Mouse (Mus musculus): Measurements from ENCODE around the gene Dixdc1.

DNA sequence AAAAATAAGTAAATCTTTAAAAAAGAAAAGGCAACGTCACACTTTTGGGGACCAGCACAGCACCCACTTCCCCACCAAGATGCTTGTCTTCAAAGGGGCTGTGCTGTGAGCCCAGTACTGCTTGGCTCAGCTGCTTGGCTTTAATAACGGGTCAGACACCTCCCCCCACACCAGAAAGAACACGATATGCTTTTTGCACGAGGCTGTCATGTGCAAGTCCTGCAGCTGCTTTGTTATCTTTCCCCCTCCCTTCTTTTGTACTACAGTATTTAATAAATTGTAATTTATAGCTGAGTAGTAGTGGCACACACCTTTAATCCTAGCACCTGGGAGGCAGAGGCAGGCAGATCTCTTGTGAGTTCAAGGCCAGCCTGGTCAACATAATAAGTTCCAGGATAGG is 20.4 kb downstream of the Dixdc1 start:
- TF ChIP-seq POLR2A (IDR thresholded peaks at IDR 0.05; ENCODE audit: low read depth, low read length) (no peak), CTCF (IDR thresholded peaks at IDR 0.05; ENCODE audit: borderline replicate concordance, insufficient read depth, low read length) (no peak)
